Mouse (Mus musculus) cortical plate, adult 2 months (tissue): ENCODE measurements at regions not wholly inside any gene's neighbourhood (a gene's known extent, or its start where the extent isn't known, plus 50 kb on each side); places are given as distances from the start of the nearest gene placed in this dataset.

Experiments
- H3K27ac ChIP-seq: fragments of 200-500 bp; 2 replicates; pipeline ENCODE4 v1.5.1; 2012; ENCODE audit warnings: low read length, control low read depth, inconsistent platforms; ENCODE audit not compliant: insufficient read depth
- H3K4me1 ChIP-seq: fragments of 200-500 bp; 2 replicates; pipeline ENCODE4 v1.6.1; 2011; ENCODE audit warnings: low read length; ENCODE audit not compliant: control insufficient read depth, insufficient read depth
- H3K4me3 ChIP-seq: fragments of 200-500 bp; 2 replicates; pipeline ENCODE4 v1.5.1; 2011; ENCODE audit warnings: mild to moderate bottlenecking, low read length, control low read depth; ENCODE audit not compliant: insufficient read depth
- CTCF ChIP-seq: fragments of 200-500 bp; IDR thresholded peaks from 2 replicates; pipeline ENCODE4 v1.5.1; 2011; ENCODE audit warnings: mild to moderate bottlenecking, control low read depth, low read length; ENCODE audit not compliant: insufficient read depth; ENCODE audit errors: extremely low read depth
- POLR2A ChIP-seq: fragments of 200-500 bp; IDR thresholded peaks from 2 replicates; pipeline ENCODE4 v1.6.1; 2011; ENCODE audit warnings: mild to moderate bottlenecking, low read length, control low read depth; ENCODE audit not compliant: insufficient read depth; ENCODE audit errors: extremely low read depth

GRCm38 (mm10) chr13:10542723-10543122 lies 182.1 kb upstream of the Chrm3 start:
- no peak for TF ChIP-seq POLR2A
- no peak overlapping the region for H3K4me3 ChIP-seq

GRCm38 (mm10) chr13:10540197-10540940 lies 179.7 kb upstream of the Chrm3 start:
- TF ChIP-seq CTCF, result no peak
- TF ChIP-seq POLR2A, result no peak
- no peaks in the 10 kb centered on the region for H3K4me1 ChIP-seq
- H3K4me3 ChIP-seq, result no peak overlapping the region
- H3K27ac ChIP-seq, result no peak overlapping the region

More at GRCm38 (mm10) chr13:10542723-10543122, 182.1 kb upstream of the Chrm3 start:
- Histone ChIP-seq H3K4me1 (no peaks in the 10 kb centered on the region), H3K27ac (no peak overlapping the region)

GRCm38 (mm10) chr13:10538927-10539326 lies 178.3 kb upstream of the Chrm3 start:
- TF ChIP-seq CTCF, result 0 out of 2 replicates have a peak, but pooled peaks have one; percentile 7
- no peak for TF ChIP-seq POLR2A
- no peak overlapping the region for H3K4me3 ChIP-seq
- no peak overlapping the region for H3K27ac ChIP-seq
- H3K4me1 ChIP-seq, result no peaks in the 10 kb centered on the region

- H3K4me1 ChIP-seq, result no peaks in the 10 kb centered on the region
- H3K27ac ChIP-seq, result no peak overlapping the region
- H3K4me3 ChIP-seq, result no peak overlapping the region
- TF ChIP-seq POLR2A (no peak), CTCF (no peak)
Measured at GRCm38 (mm10) chr13:10527251-10527650, 166.6 kb upstream of the Chrm3 start.

- Histone ChIP-seq H3K4me1 (no peaks in the 10 kb centered on the region), H3K27ac (no peak overlapping the region), H3K4me3 (no peak overlapping the region)
- TF ChIP-seq POLR2A (no peak), CTCF (no peak)
Measured at GRCm38 (mm10) chr13:10526470-10527207, 166.0 kb upstream of the Chrm3 start.

GRCm38 (mm10) chr13:10504211-10504610 lies 143.6 kb upstream of the Chrm3 start:
- no peak overlapping the region for H3K4me3 ChIP-seq
- H3K27ac ChIP-seq, result no peak overlapping the region
- no peak for TF ChIP-seq CTCF
- no peak for TF ChIP-seq POLR2A
- no peaks in the 10 kb centered on the region for H3K4me1 ChIP-seq

GRCm38 (mm10) chr13:10455323-10455722 lies 94.7 kb upstream of the Chrm3 start:
- H3K4me3 ChIP-seq, result no peak overlapping the region
- TF ChIP-seq POLR2A (no peak), CTCF (no peak)
- H3K27ac ChIP-seq, result no peak overlapping the region
- no peaks in the 10 kb centered on the region for H3K4me1 ChIP-seq

GRCm38 (mm10) chr13:10454667-10455066 lies 94.0 kb upstream of the Chrm3 start:
- H3K4me3 ChIP-seq, result no peak overlapping the region
- H3K27ac ChIP-seq, result no peak overlapping the region
- H3K4me1 ChIP-seq, result no peaks in the 10 kb centered on the region
- TF ChIP-seq POLR2A (no peak), CTCF (no peak)

- Histone ChIP-seq H3K27ac (no peak overlapping the region), H3K4me1 (no peaks in the 10 kb centered on the region), H3K4me3 (no peak overlapping the region)
- TF ChIP-seq CTCF (peak; percentile 9; the same call in 1 of the 2 replicates), POLR2A (no peak)
Measured at GRCm38 (mm10) chr13:10451057-10451456, 90.4 kb upstream of the Chrm3 start.

GRCm38 (mm10) chr13:10449502-10449901 lies 88.9 kb upstream of the Chrm3 start:
- Histone ChIP-seq H3K4me3 (no peak overlapping the region), H3K4me1 (no peaks in the 10 kb centered on the region), H3K27ac (no peak overlapping the region)
- TF ChIP-seq CTCF, result no peak
- TF ChIP-seq POLR2A, result no peak
